Mouse (Mus musculus): ENCODE measurements at regions not wholly inside any gene's neighbourhood (a gene's known extent, or its start where the extent isn't known, plus 50 kb on each side); places are given as distances from the start of the nearest gene placed in this dataset.

DNA sequence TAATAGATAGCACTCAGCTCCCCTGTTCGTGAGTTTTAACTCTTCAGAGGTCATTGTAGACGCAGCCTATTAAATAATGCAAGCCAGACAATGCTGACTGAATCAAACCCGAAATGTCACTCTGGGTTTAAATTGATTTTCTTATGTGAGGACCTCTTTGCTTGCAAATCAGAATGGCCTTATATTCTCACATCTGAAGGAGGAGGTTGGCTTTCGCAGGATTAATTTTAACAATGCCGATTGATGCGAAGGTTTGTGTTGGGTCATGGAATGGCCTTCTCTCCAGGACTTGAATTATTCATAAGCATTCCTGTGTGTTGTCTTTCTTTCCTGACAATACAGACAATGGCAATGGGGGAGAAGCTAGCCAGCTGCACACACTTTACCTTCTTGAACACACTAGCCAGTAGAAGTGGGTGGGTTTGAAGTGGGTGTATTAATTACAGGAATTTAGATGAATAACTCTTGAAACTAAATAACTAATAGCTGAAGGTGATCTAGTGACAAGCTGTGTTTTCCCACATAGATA is 530.1 kb upstream of the Mctp2 start:
- TF ChIP-seq MXI1 (IDR thresholded peaks at IDR 0.05; ENCODE audit: low read depth, low read length) (no peak), MAX (IDR thresholded peaks at IDR 0.05; ENCODE audit: low read length) (no peak), CTCF (IDR thresholded peaks at IDR 0.05 in 2 of 3, conservative IDR thresholded peaks at IDR 0.05 in 1 of 3; ENCODE audit: control insufficient read depth in 1 of 3, insufficient read depth in 1 of 3, low read depth in 2 of 3, low read length in 3 of 3, poor library complexity in 1 of 3, severe bottlenecking in 1 of 3) (no peak), CHD1 (IDR thresholded peaks at IDR 0.05; ENCODE audit: low read depth, low read length) (no peak), POLR2AphosphoS2 (IDR thresholded peaks at IDR 0.05; ENCODE audit: low read length) (no peak), RAD21 (IDR thresholded peaks at IDR 0.05; ENCODE audit: low read depth, low read length) (no peak), EP300 (IDR thresholded peaks at IDR 0.05; ENCODE audit: low read depth in 1 of 2, low read length in 2 of 2) (no peak), UBTF (IDR thresholded peaks at IDR 0.05; ENCODE audit: borderline replicate concordance, insufficient read depth, low read depth, low read length) (no peak), GATA1 (IDR thresholded peaks at IDR 0.05; ENCODE audit: low read depth, low read length) (no peak), NELFE (IDR thresholded peaks at IDR 0.05; ENCODE audit: low read depth, low read length) (no peak), TCF12 (IDR thresholded peaks at IDR 0.05; ENCODE audit: low read depth, low read length) (no peak)

All from MEL (cell line).